Mouse (Mus musculus) Patski (cell line): ENCODE data around the gene Spag7. TPM values are rescaled to one million over a fixed set of nuclear protein-coding genes. Genes with fewer than 3 reads are reported as not detected.

Experiments used
- ATAC-seq: fragments of 100-300 bp; one replicate; pipeline ENCODE4 v1.8.0; 2021
- CTCF ChIA-PET: fragments of 350-600 bp; sonication (Branson Sonifier 250); formaldehyde crosslinking; loops from one replicate; lab custom pipeline; 2022; ENCODE audit warnings: inconsistent platforms; lab: Charles Lee
- POLR2A ChIA-PET: fragments of 350-600 bp; sonication (Branson Sonifier 250); formaldehyde crosslinking; loops from one replicate; lab custom pipeline; 2022; ENCODE audit warnings: antibody characterized with exemption, inconsistent platforms; lab: Charles Lee
- DNase-seq: peaks from one replicate; pipeline ENCODE4 v3.0.0-alpha.2; 2011; ENCODE audit warnings: low read depth, low spot score
- H3K27me3 ChIP-seq: fragments of 371-371 bp; one replicate; pipeline ENCODE4 v1.5.1; 2021
- CTCF ChIP-seq: fragments of 100-300 bp; IDR thresholded peaks from one replicate; pipeline ENCODE4 v1.5.1; 2021
- in situ Hi-C: fragments of 300-500 bp; cut with MboI; formaldehyde crosslinking; loops from 3 replicates; pipeline ENCODE4 v1.11.1; 2018; ENCODE audit warnings: low pct_unique_long_range_greater_than_20kb, mixed read lengths
- polyA plus RNA-seq: library from polyadenylated mRNA; unstranded; gene quantifications from one replicate; pipeline ENCODE4 v1.2.3, GENCODE M21; 2021

Spag7 gene
- polyA plus RNA-seq, 1 experiment from 2014 or later: 155 TPM

DNA sequence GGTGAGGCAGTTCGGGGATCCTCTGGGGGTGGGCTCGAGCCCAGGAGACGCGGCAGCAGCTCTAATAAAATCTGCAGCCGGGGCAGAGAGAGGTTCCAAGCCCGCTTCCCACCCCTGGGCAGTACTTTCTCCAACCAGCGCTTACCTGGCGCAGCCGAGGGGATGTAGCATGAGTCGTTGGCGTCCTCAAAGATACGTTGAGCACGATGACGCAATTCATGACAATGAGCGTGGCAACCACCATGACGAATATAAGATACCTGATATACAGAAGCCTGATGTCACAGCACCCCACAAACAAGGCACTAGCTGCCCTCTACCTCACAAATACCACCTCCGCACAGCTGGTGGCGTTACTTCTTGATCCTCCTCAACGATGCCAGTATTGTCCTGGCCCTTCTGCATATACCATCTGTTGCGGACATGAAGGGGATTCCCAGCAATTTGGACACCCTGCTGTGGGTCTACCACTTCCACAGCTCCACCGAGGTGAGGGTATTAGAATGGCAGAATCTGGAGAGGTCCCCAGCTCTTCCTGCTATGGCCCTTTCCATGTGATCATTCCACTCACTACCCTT is 53.6 kb downstream of the Spag7 start, which contains the start of gene 4930544D05Rik:
TSS of gene 4930544D05Rik (plus strand) at position 333 of the 578 bp plus-strand sequence.
- TF ChIP-seq CTCF: no peak
- in situ Hi-C loops: no loop called here
- ChIA-PET CTCF (no interaction called here), POLR2A (interaction anchor here (1.0 kb wide), 1 partner anchor 70 kb away, joined by 3 read pairs; no protein-coding TSS in a partner anchor)
- H3K27me3 ChIP-seq: no peaks in the 10 kb centered on the region
- ATAC-seq (no peak), DNase-seq (no peak)

DNA sequence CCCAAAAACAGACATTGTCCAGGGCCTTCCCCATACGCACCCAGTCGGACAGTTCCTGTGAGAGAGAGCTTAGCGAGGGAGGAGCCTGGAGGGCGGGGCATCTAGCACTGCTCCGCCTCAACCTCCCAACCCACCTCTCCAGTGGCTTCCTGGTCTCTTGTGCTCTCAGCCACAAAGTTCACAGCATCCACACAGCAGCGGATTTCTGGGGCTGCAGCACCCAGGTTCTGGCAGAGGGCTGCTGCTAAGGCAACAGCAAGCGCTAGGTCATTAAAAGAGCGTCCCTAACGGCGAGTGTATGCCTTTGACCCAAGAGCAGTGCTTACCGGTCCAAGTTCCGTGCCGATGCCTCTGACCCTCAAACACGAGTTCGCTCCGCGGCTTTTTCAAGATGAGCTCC is 54.1 kb downstream of the Spag7 start:
- TF ChIP-seq CTCF: no peak
- ChIA-PET CTCF (no interaction called here), POLR2A (interaction anchor here (1.0 kb wide), 1 partner anchor 69 kb away, joined by 3 read pairs; no protein-coding TSS in a partner anchor)
- DNase-seq (no peak), ATAC-seq (no peak)
- in situ Hi-C loops: no loop called here
- H3K27me3 ChIP-seq: no peaks in the 10 kb centered on the region

Other genes starting within 250 kb of the Spag7 start
- 22.5 TPM for gene Arrb2, start 236.8 kb downstream of the Spag7 start, polyA plus RNA-seq
- gene Med11, start 217.5 kb downstream of the Spag7 start, polyA plus RNA-seq: 41.3 TPM
- gene Zmynd15, start 210.0 kb downstream of the Spag7 start, polyA plus RNA-seq: 3.5 TPM
- 32.7 TPM for gene Cxcl16, start 209.4 kb downstream of the Spag7 start, polyA plus RNA-seq
- gene Tm4sf5, start 164.2 kb downstream of the Spag7 start, polyA plus RNA-seq: 0.41 TPM
- not detected for gene Vmo1, start 154.8 kb downstream of the Spag7 start, polyA plus RNA-seq
- not detected for gene Gltpd2, start 150.2 kb downstream of the Spag7 start, polyA plus RNA-seq
- 323 TPM for gene Psmb6, start 144.0 kb downstream of the Spag7 start, polyA plus RNA-seq
- gene Gm40193, start 136.5 kb downstream of the Spag7 start, polyA plus RNA-seq: not detected
- 13.8 TPM for gene Pld2, start 129.4 kb downstream of the Spag7 start, polyA plus RNA-seq
- 63.2 TPM for gene Mink1, start 106.5 kb downstream of the Spag7 start, polyA plus RNA-seq
- gene 4930544D05Rik, start 53.6 kb downstream of the Spag7 start, polyA plus RNA-seq: not detected
- not detected for gene Chrne, start 50.2 kb downstream of the Spag7 start, polyA plus RNA-seq
- gene Gp1ba, start 30.3 kb downstream of the Spag7 start, polyA plus RNA-seq: 0.39 TPM
- 37.0 TPM for gene Rnf167, start 22.2 kb downstream of the Spag7 start, polyA plus RNA-seq
- 152 TPM for gene Slc25a11, start 21.9 kb downstream of the Spag7 start, polyA plus RNA-seq
- gene Pfn1, start 14.8 kb downstream of the Spag7 start, polyA plus RNA-seq: 1,032 TPM
- 16.2 TPM for gene Eno3, start 12.2 kb downstream of the Spag7 start, polyA plus RNA-seq
- 22.2 TPM for gene Camta2, start 18.7 kb upstream of the Spag7 start, polyA plus RNA-seq
- gene Inca1, start 30.7 kb upstream of the Spag7 start, polyA plus RNA-seq: 2.5 TPM
- gene Kif1c, start 31.1 kb upstream of the Spag7 start, polyA plus RNA-seq: 126 TPM
- gene Zfp3, start 94.8 kb upstream of the Spag7 start, polyA plus RNA-seq: 7.9 TPM
- 0.05 TPM for gene Scimp, start 143.2 kb upstream of the Spag7 start, polyA plus RNA-seq
- 48.8 TPM for gene Rabep1, start 175.4 kb upstream of the Spag7 start, polyA plus RNA-seq